Mouse (Mus musculus): ENCODE measurements around the gene Tpk1.

DNA sequence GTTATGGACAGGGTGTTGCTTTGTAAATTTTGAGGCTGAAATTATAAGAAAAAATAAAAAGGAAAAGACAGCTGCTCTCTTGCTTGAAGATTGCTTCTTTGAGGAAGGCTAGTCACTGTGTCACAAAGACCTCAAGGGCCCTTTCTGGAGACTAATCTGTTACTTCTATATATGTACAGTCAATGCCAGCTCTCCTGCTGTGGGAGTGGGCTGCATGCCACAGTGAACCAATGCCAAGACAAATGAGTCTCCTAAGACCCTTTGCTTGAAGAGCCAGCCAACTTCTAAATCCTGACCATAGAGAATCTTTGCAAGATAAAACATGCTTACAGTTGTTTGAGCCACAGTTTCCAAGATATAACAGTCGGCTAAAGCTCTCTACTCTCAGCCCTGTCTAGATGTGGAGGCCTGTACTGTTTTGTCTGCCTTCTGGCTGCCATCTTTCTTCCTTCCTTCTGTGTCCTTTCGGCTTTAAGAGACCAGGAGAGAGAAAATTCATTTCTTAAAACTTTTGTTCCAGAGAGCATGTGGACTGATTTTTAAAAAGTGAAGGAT is 230.0 kb downstream of the Tpk1 start:
- no peak for TF ChIP-seq POLR2A (IDR thresholded peaks at IDR 0.05; ENCODE audit: control insufficient read depth in 1 of 2, insufficient read depth in 1 of 2, low read depth in 1 of 2, low read length in 2 of 2, poor library complexity in 1 of 2)
- TF ChIP-seq ZKSCAN1 (IDR thresholded peaks at IDR 0.05; ENCODE audit: low read depth, low read length), result no peak
- TF ChIP-seq CTCF (IDR thresholded peaks at IDR 0.05 in 2 of 3, conservative IDR thresholded peaks at IDR 0.05 in 1 of 3; ENCODE audit: control insufficient read depth in 1 of 3, insufficient read depth in 1 of 3, low read depth in 2 of 3, low read length in 3 of 3, poor library complexity in 1 of 3, severe bottlenecking in 1 of 3), result no peak
- no peak for TF ChIP-seq CHD2 (IDR thresholded peaks at IDR 0.05; ENCODE audit: low read length)
